Mouse (Mus musculus): ENCODE results near the gene Gp5.

Gp5 gene

GRCm38 (mm10) chr16:30280676-30281297 lies 29.8 kb downstream of the Gp5 start:
- DNase-seq (ENCODE audit: low read depth, low spot score), result no peak

- no peak for DNase-seq (ENCODE audit: low read depth, low spot score)
These were observed 32.2 kb downstream of the Gp5 start for GRCm38 (mm10) chr16:30278406-30278805.

GRCm38 (mm10) chr16:30275558-30276340 lies 34.8 kb downstream of the Gp5 start:
- no peak for DNase-seq (ENCODE audit: low read depth, low spot score)

GRCm38 (mm10) chr16:30273065-30273464 lies 37.5 kb downstream of the Gp5 start:
- DNase-seq (ENCODE audit: low read depth, low spot score), result no peak

- no peak for DNase-seq (ENCODE audit: low read depth, low spot score)
These were observed 38.5 kb downstream of the Gp5 start for GRCm38 (mm10) chr16:30271941-30272595.

- DNase-seq (ENCODE audit: low read depth, low spot score), result no peak
These were observed 39.3 kb downstream of the Gp5 start for GRCm38 (mm10) chr16:30271223-30271761.

- no peak for DNase-seq (ENCODE audit: low read depth, low spot score)
These were observed 43.2 kb downstream of the Gp5 start, which contains the start of gene Cpn2 for GRCm38 (mm10) chr16:30267359-30267758. Gene Cpn2 (minus strand): TSS chr16:30267499.

GRCm38 (mm10) chr16:30266561-30266960 lies 44.0 kb downstream of the Gp5 start:
- no peak for DNase-seq (ENCODE audit: low read depth, low spot score)

- DNase-seq (ENCODE audit: low read depth, low spot score), result no peak
These were observed 45.0 kb downstream of the Gp5 start for GRCm38 (mm10) chr16:30265611-30266010.

GRCm38 (mm10) chr16:30263156-30263555 lies 47.4 kb downstream of the Gp5 start:
- DNase-seq (ENCODE audit: low read depth, low spot score), result no peak

- peak; percentile 66 for DNase-seq (ENCODE audit: low read depth, low spot score)
These were observed 47.9 kb downstream of the Gp5 start for GRCm38 (mm10) chr16:30262664-30263063.

GRCm38 (mm10) chr16:30262157-30262556 lies 48.4 kb downstream of the Gp5 start:
- DNase-seq (ENCODE audit: low read depth, low spot score), result no peak

GRCm38 (mm10) chr16:30261341-30261740 lies 49.2 kb downstream of the Gp5 start:
- DNase-seq (ENCODE audit: low read depth, low spot score), result no peak

- no peak for DNase-seq (ENCODE audit: low read depth, low spot score)
These were observed 50.5 kb downstream of the Gp5 start for GRCm38 (mm10) chr16:30260012-30260635.

GRCm38 (mm10) chr16:30259444-30259843 lies 51.1 kb downstream of the Gp5 start:
- DNase-seq (ENCODE audit: low read depth, low spot score), result no peak

GRCm38 (mm10) chr16:30258441-30258840 lies 52.1 kb downstream of the Gp5 start:
- DNase-seq (ENCODE audit: low read depth, low spot score), result no peak

GRCm38 (mm10) chr16:30257718-30258117 lies 52.9 kb downstream of the Gp5 start:
- DNase-seq (ENCODE audit: low read depth, low spot score), result no peak
